Mouse (Mus musculus) forebrain, embryonic 16.5 days (tissue): ENCODE measurements around the gene Pin1. TPM values are rescaled to one million over a fixed set of nuclear protein-coding genes. Genes with fewer than 3 reads are reported as not detected.
A peak's percentile ranks its signal among the peaks of the same experiment; 100 is the strongest.

Source experiments
- ATAC-seq: fragments of 200-750 bp; cut with Nextera tagmentation; 2 replicates; pipeline ENCODE4 v1.8.0; 2017; ENCODE audit warnings: mild to moderate bottlenecking, moderate library complexity
- H3K27ac ChIP-seq: fragments of 300-500 bp; sonication (generic); 2 replicates; pipeline ENCODE4 v1.5.1; 2014; ENCODE audit warnings: low read length, control low read depth
- H3K27me3 ChIP-seq: fragments of 300-500 bp; sonication (generic); replicated peaks from 2 replicates; pipeline ENCODE4 v1.6.1; 2014; ENCODE audit warnings: low read length; ENCODE audit not compliant: control insufficient read depth, insufficient read depth
- H3K36me3 ChIP-seq: fragments of 300-500 bp; sonication (generic); 2 replicates; pipeline ENCODE4 v1.6.1; 2014; ENCODE audit not compliant: control insufficient read depth, insufficient read depth
- H3K4me1 ChIP-seq: fragments of 300-500 bp; sonication (generic); replicated peaks from 2 replicates; pipeline ENCODE4 v1.6.1; 2014; ENCODE audit warnings: low read length; ENCODE audit not compliant: control insufficient read depth, insufficient read depth
- H3K4me2 ChIP-seq: fragments of 300-500 bp; sonication (generic); 2 replicates; pipeline ENCODE4 v1.6.1; 2014; ENCODE audit warnings: mild to moderate bottlenecking, low read length, control low read depth
- H3K4me3 ChIP-seq: fragments of 300-500 bp; sonication (generic); replicated peaks from 2 replicates; pipeline ENCODE4 v1.5.1; 2014; ENCODE audit warnings: mild to moderate bottlenecking, low read length, control low read depth
- H3K9ac ChIP-seq: fragments of 300-500 bp; sonication (generic); replicated peaks from 2 replicates; pipeline ENCODE4 v1.6.1; 2014; ENCODE audit warnings: low read depth, low read length, control low read depth
- H3K9me3 ChIP-seq: fragments of 300-500 bp; sonication (generic); 2 replicates; pipeline ENCODE4 v1.6.1; 2016; ENCODE audit warnings: low read length; ENCODE audit not compliant: control insufficient read depth
- WGBS: fragments of 180-500 bp; shearing (Covaris S2); extraction: QIAGEN DNeasy Blood & Tissue Kit; methylation state at CpG from one replicate; pipeline ENCODE4 v1.1.7; 2014; 5-methylcytosine and 5-hydroxymethylcytosine counted together
- polyA plus RNA-seq: library from polyadenylated mRNA; unstranded; fragments of >200 nt; fragmentation: Nextera tagmentation; extraction: Ambion mirVana; gene quantifications from 2 replicates; pipeline ENCODE4 v1.2.1, GENCODE M21; 2015

The Pin1 gene
- polyA plus RNA-seq, 1 experiment from 2014 or later: 63.2 TPM

DNA sequence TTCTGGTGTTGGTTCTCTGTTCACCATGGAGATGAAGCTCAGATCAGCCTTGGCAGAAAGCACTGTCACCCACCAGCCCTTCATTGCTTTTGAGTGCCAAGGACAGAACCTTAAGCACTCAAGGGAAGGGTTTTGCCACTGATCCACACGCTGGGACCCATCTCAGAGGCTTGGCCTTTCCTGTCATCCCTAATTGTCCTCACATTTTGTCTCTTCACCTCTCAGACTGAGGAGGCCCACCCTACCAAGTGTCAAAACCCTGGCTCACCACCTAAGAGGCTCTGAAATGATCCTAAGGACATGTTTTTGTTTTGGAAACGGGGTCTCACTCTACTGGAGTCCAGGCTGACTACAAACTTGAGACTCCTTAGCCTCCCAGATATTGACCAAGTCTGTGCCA is 15.1 kb upstream of the Pin1 start:
- WGBS: 87% methylated on average over 2 of the region's 2 CpGs
- Histone ChIP-seq H3K27me3 (no peaks in the 10 kb centered on the region), H3K27ac (no peak overlapping the region), H3K4me2 (no peak overlapping the region), H3K36me3 (peaks cover 9% of the 10 kb centered on the region; the same call in 1 of the 2 replicates), H3K4me3 (no peak overlapping the region), H3K9ac (no peak overlapping the region), H3K4me1 (peaks cover 17% of the 10 kb centered on the region), H3K9me3 (no peaks in the 10 kb centered on the region)
- no peak for ATAC-seq

DNA sequence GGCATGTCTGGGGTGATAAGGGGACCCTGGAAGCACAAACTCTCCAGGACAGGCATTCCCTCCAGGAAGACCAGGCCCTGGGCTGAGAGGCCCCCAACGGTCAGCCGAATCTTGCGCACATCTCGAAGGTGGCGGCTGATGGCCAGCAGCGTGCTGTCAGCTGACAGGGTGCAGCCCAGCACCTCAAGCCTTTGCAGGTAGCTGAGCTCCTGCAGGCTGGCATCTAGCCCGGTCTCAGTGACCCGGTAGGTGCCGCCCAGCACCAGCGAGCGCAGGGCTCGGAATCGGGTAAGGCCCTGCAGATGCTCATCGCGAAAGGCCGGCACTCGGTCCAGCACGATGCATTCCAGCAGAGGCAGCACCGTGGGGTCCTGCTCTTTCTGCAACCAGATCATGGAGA is 13.3 kb upstream of the Pin1 start:
- H3K4me3 ChIP-seq: no peak overlapping the region
- peaks cover 9% of the 10 kb centered on the region; the same call in 1 of the 2 replicates for H3K36me3 ChIP-seq
- H3K27me3 ChIP-seq: no peaks in the 10 kb centered on the region
- 95% methylated on average over 19 of the region's 19 CpGs for WGBS
- no peak for ATAC-seq
- no peak overlapping the region for H3K4me2 ChIP-seq
- peaks cover 21% of the 10 kb centered on the region for H3K4me1 ChIP-seq
- no peak overlapping the region for H3K9ac ChIP-seq
- no peaks in the 10 kb centered on the region for H3K9me3 ChIP-seq
- no peak overlapping the region for H3K27ac ChIP-seq

DNA sequence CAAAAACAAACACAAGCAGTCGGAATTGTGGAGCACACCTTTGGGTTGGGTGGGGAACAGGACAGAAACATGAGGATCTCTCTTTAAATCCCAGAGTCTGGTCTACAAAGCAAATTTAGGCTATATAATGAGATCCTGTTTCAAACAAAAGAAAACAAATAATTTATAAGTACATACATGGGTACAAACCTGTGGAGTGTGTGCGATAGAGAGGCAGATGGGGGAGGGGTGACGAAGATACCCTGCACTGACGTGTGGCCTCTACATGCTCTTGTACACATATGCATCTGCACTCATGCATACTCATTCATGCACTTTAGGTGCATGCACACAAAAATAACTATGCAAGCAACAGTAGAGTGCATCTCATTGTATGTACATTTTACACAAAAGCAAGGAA is 12.4 kb upstream of the Pin1 start:
- no peak overlapping the region for H3K4me3 ChIP-seq
- no peaks in the 10 kb centered on the region for H3K9me3 ChIP-seq
- H3K4me1 ChIP-seq: peaks cover 25% of the 10 kb centered on the region
- H3K9ac ChIP-seq: no peak overlapping the region
- WGBS: 97% methylated on average over 4 of the region's 4 CpGs
- H3K27me3 ChIP-seq: no peaks in the 10 kb centered on the region
- no peak for ATAC-seq
- peaks cover 9% of the 10 kb centered on the region; the same call in 1 of the 2 replicates for H3K36me3 ChIP-seq
- H3K4me2 ChIP-seq: no peak overlapping the region
- no peak overlapping the region for H3K27ac ChIP-seq

DNA sequence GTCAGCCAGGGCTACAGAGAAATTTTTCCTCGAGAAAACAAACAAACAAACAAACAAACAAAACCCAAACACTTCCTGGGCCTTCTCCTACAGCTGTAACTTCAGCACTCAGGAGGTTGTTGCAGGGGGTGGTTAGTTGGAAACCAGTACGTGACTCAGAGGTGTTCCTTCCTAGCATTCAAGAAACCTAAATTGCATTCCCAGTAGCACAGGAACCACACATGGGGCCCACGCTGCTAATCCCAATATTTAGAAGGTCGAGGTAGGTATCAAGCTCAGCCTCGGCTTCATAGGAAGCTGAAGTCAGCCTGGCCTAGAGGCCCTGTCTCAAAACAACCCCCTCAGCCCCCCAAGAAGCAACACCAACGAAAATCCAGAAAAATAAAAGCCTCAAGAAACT is 10.4 kb upstream of the Pin1 start:
- peaks cover 9% of the 10 kb centered on the region; the same call in 1 of the 2 replicates for H3K36me3 ChIP-seq
- peaks cover 37% of the 10 kb centered on the region for H3K4me1 ChIP-seq
- H3K4me2 ChIP-seq: peak overlapping the region; percentile 100
- H3K4me3 ChIP-seq: peak overlapping the region; percentile 92
- no peaks in the 10 kb centered on the region for H3K9me3 ChIP-seq
- H3K9ac ChIP-seq: peak overlapping the region; percentile 75; the same call in 1 of the 2 replicates
- WGBS: 24% methylated on average over 6 of the region's 6 CpGs
- H3K27ac ChIP-seq: no peak overlapping the region
- no peak for ATAC-seq
- no peaks in the 10 kb centered on the region for H3K27me3 ChIP-seq

DNA sequence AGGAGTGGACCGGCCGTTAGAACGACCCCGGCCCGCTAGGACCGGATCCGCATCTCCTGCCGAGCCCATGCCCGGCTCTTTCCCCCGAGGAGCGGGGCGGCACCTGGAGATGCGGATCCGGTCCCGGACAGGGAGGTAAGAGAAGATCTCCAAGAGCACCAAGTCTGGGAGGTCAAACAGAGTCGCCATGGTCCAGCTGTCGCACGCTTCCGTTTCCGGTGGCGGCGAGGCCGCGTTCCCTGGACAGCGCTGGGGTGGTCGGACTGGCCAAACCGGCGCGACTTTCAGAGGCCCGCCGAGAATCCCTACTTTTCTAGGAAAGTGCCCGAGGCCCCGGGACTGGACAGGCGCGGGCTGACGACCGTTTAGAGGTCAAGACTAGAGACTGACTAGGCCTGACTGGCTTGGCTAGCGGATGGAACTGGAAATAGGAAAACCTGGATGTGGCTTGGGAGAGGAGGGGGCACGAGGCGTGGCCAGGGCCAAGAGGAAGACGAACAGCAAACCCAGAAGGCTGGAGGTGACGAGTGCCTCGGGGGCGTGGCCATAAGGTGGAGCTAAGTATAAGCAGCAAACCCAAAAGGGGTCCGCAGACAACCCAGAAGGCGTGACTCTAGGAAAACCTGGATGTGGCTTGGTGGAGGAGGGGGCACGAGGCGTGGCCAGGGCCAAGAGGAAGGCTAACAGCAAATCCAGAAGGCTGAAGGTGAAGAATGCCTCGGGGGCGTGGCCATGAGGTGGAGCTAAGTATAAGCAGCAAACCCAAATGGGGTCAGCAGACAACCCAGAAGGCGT is 9.6 kb upstream of the Pin1 start, which contains the start of gene Ubl5:
TSS of gene Ubl5 (plus strand) at position 778 of the 795 bp plus-strand sequence.
- H3K4me1 ChIP-seq: peaks cover 37% of the 10 kb centered on the region
- no peaks in the 10 kb centered on the region for H3K27me3 ChIP-seq
- peaks cover 9% of the 10 kb centered on the region; the same call in 1 of the 2 replicates for H3K36me3 ChIP-seq
- peak; percentile 84 for ATAC-seq
- peak within 1 kb of the TSS; percentile 92 for H3K4me3 ChIP-seq
- peak within 1 kb of the TSS; percentile 89 for H3K27ac ChIP-seq
- no peaks in the 10 kb centered on the region for H3K9me3 ChIP-seq
- under 1% methylated on average over 51 of the region's 51 CpGs for WGBS
- H3K4me2 ChIP-seq: peak within 1 kb of the TSS; percentile 100
- H3K9ac ChIP-seq: peak within 1 kb of the TSS; percentile 75

DNA sequence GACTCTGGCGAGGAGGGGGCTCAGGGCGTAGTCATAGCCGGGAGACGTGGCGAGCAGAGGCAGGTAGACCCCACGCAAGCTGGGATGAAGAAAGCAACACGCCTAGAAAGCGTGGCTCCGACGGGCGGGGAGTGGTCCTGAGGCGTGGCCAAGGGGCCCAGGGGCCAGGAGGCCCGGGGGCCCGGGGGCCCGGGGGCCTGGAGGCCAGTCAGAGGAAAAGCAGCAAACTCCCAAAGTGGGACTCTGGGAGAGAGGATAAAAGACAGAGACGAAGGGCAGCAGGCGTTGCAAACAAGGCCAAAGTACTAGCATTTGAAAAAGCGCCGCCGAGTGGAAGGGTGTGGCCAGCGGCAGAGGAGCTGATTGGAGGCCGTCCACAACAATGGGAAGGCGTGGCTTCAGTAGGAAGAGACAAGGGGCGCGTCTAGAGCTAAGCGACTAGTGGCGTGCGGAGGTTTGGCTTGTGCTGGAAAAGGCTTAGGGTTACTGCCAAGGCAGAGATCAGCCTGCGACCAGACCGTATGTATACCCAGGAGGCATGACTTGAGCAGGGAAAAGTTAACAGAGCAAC is 8.9 kb upstream of the Pin1 start:
- Histone ChIP-seq H3K4me1 (peaks cover 37% of the 10 kb centered on the region), H3K27me3 (no peaks in the 10 kb centered on the region), H3K36me3 (peaks cover 9% of the 10 kb centered on the region; the same call in 1 of the 2 replicates), H3K9me3 (no peaks in the 10 kb centered on the region), H3K4me2 (peak overlapping the region; percentile 100), H3K4me3 (peak overlapping the region; percentile 92), H3K9ac (peak overlapping the region; percentile 75), H3K27ac (peak overlapping the region; percentile 89)
- WGBS: under 1% methylated on average over 30 of the region's 30 CpGs
- peak; percentile 78 for ATAC-seq

DNA sequence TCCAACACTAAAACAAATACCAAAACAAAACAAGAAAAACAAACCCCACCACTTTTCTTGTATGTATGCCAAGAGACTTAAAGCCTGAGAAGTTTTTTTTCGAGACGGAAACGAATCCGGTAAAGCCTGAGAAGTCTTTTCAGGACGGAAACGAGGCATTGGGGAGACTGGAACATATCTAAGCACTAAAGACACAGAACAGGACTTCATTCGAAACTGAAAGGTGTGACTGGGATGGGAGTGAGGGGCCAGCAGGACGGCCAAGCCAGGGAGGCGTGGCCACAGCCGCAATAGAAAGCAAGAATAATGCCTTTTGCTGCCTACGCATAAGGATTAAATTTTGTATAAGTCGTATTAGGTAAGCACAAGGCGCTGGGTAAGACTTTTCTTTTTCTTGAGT is 8.1 kb upstream of the Pin1 start:
- peaks cover 4% of the 10 kb centered on the region; the same call in 1 of the 2 replicates for H3K36me3 ChIP-seq
- no peaks in the 10 kb centered on the region for H3K9me3 ChIP-seq
- ATAC-seq: no peak
- WGBS: 11% methylated on average over 13 of the region's 13 CpGs
- H3K27me3 ChIP-seq: no peaks in the 10 kb centered on the region
- H3K9ac ChIP-seq: peak overlapping the region; percentile 75
- peaks cover 37% of the 10 kb centered on the region for H3K4me1 ChIP-seq
- H3K4me2 ChIP-seq: peak overlapping the region; percentile 100
- peak overlapping the region; percentile 89 for H3K27ac ChIP-seq
- peak overlapping the region; percentile 92 for H3K4me3 ChIP-seq

DNA sequence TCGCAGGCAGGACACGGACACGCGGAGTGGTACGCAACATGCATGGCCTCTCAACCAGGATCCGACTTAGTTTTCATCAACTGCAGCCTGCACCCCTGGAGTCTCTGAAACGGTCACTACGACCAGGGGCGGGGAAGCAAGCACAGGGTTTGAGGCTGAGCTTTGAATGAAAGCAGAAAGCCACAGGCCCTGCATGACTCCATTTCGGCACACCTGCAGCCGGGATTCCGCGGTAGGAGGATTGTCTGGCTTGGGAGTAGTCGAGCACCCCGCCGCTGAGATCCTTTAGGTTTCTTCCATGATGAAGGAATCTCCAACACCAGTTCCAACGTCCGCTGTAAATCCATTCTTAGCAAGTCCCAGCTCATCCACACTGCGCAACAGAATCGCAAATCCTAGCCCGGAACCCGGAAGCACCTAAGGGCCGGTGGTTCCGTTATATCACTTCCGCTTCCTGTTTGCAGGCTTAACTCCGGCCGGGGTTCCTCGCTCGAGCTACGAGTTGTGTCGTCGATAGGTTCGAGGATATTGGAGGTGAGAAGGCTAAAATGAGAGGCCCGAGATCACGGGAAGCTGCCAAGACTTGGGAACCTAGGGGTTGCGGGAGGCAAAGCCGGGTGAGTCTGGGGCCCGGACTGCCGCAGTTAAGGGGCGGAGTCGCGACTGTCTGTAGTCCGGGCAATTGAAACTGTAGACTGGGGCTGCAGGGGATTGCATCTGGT is 7.4 kb upstream of the Pin1 start, which contains the start of gene Fbxl12:
TSS of gene Fbxl12 (minus strand) at position 408 of the 722 bp plus-strand sequence.
- Histone ChIP-seq H3K4me3 (peak within 1 kb of the TSS; percentile 92), H3K9ac (peak within 1 kb of the TSS; percentile 75), H3K27me3 (no peaks in the 10 kb centered on the region), H3K4me1 (peaks cover 36% of the 10 kb centered on the region), H3K36me3 (peaks cover 4% of the 10 kb centered on the region; the same call in 1 of the 2 replicates), H3K4me2 (peak within 1 kb of the TSS; percentile 100), H3K9me3 (no peaks in the 10 kb centered on the region), H3K27ac (peak within 1 kb of the TSS; percentile 89)
- WGBS: under 1% methylated on average over 43 of the region's 43 CpGs
- peak; percentile 54 for ATAC-seq

DNA sequence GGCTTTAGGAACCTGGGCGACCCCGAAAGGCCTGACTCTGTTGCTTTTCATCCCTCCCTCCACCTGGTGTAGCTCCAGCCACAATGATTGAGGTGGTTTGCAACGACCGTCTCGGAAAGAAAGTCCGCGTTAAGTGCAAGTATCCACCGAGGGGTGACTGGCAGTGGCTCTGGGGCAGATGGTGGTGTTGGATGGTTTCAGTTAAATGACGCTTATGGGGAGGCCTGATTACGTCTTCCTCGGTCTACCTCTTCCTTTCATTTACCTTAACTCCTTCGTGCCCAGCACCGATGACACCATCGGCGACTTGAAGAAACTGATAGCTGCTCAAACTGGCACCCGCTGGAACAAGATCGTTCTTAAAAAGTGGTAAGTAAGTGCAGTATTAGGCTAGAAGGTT is 6.8 kb upstream of the Pin1 start:
- peaks cover 4% of the 10 kb centered on the region; the same call in 1 of the 2 replicates for H3K36me3 ChIP-seq
- peaks cover 32% of the 10 kb centered on the region for H3K4me1 ChIP-seq
- no peak for ATAC-seq
- peak overlapping the region; percentile 100 for H3K4me2 ChIP-seq
- H3K9ac ChIP-seq: peak overlapping the region; percentile 75
- no peaks in the 10 kb centered on the region for H3K9me3 ChIP-seq
- H3K4me3 ChIP-seq: peak overlapping the region; percentile 92
- H3K27ac ChIP-seq: peak overlapping the region; percentile 89
- no peaks in the 10 kb centered on the region for H3K27me3 ChIP-seq
- 4% methylated on average over 17 of the region's 17 CpGs for WGBS
